Mouse (Mus musculus): ENCODE data around the gene Npas3.

Npas3 gene

DNA sequence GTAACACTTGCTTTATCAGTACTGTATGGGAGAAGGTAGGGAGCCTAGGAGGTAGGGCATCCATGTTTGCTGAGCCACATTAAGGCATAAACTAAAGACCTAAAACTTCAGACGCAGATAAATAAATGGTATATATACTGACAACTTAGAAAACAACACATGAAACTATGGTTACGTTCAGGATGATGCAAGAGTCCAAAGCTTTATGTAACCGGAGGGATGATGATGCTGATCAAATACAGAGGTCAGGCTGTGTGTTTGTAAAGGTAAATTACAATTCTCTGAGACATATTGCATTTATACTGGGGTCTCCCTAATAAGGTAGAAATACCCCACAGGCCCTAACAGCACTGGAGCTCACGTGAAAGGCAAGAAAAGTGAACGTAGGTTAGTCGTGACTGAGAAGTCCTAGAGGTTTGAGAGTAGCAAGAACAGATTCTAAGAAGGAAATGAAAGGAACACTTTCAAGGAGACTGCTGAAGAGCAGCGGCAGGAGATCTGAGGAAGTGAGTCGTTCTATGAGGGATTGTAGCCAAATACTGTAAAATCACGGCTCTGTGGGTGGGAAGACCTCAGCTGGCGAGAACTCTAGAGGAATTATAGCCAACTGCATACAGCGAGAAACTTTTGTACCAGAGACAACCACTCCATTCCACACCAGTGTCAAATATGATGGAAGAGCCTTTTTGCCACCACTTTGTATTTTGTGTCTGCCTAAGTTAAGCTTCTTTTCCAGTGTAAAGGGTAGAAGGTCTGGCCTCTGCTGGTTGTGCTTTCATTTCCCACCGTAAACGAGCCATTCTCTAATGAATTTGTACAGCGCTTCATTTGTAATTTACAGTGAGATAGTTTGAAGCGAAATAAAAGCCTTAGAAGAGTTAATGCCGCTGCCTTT, 49.7 kb downstream of the Npas3 start:
- peak; percentile 63 for DNase-seq

- DNase-seq = no peak
Measured at GRCm38 (mm10) chr12:53300964-53301363, 52.5 kb downstream of the Npas3 start.

DNA sequence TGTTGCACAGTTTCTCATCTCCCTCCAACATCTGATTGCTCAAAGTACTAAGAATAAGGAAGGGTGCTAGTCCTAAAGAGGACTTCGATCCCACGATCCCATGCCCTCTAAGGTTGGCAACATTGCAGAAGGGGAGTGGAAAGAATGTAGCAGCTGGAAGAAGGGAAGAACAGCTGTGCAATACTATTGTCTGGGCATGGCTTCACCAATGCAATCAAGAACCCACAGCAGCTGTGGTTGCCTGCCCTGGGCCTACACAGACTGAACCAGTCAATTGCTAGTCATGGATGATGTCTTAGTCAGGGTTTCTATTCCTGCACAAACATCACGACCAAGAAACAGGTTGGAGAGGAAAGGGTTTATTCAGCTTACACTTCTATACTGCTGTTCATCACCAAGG, 53.7 kb downstream of the Npas3 start:
- peak; percentile 42 for DNase-seq

DNA sequence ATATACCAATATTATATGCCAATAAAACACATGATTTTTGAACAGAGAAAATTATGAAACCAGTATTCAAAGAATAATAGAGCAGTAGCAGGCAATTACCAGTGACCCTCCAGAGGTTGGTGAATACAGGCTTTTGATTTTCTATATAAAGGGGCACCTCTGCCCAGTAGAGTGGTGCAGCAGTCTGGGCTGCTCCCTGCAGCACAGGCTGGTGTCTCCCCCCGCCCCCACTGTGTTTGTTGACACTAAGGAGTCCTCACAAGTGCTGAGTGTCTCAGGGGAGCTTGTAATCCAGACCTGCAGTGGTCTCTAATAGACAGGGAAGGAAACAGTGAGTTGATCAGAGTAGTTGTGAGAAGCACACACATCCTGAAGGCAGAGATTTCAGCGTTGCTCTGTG, 68.2 kb downstream of the Npas3 start:
- peak; percentile 39 for DNase-seq

GRCm38 (mm10) chr12:53317801-53318200, 69.3 kb downstream of the Npas3 start:
- DNase-seq = no peak

DNA sequence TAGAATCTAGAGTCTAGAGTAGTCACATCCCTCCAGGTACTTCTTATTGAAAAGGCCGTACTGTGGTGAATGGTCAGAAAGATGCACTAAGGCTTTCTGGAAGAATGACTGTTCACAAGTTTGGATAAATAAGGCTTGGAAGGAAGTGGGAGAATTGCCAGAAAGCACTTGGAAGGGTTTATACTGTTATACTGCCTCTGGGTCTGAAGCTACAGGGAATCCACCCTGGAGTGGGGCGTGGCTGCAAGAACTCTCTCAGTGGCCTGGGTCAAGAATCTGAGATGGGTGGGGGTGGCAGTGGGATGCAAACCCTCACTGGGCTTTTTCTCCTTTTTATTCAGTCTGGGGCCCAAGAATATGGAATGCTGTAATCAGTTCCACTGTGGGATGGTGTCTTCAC, 72.0 kb downstream of the Npas3 start:
- peak; percentile 86 for DNase-seq

- peak; percentile 43 for DNase-seq
Measured at GRCm38 (mm10) chr12:53321018-53321417, 72.5 kb downstream of the Npas3 start.

DNA sequence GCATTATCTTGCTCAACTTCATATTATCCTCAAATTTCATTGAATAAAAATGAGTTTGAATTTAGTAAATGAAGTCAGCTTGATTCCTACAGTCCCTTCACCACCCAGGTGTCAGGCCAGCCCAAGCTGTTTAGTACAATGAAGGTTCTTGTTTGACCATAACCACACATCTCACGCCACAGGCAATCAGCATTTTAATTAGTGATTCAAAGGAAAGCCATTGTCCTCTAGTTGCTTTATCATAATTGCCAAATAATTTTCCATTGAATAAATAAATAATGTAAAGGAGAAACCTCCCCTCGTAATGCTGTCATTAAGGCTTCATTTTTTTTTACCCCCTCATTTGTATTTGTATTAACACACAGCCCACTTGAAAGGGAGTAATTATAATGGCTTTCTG, 73.5 kb downstream of the Npas3 start:
- no peak for DNase-seq

DNA sequence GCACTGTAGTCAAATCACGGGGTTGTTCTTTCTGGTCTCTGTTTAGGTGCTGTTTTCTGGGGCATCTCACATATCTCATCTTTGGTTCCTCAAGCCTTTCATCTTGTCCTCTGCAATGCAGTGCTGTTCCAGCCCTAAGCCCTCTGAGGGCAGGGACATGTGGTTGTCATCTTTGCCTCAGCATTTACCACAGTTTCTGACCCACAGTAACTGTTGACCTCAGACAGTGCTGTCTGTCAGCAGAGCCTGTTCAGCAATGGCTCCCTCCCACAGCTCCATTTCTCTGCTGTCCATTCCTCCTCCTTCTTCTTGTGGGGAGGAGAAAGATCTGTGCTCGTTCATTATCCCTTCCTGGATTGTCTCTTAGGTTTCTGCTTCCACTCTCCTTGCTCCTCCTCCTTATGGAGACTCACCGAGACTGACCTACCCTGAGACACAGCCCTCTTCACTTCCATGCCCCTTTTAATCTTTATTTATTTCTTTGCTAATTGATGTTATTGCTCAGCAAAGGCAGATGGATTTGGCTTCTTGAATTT, 79.2 kb downstream of the Npas3 start:
- no peak for DNase-seq

- DNase-seq = peak; percentile 93
Measured at GRCm38 (mm10) chr12:53328257-53328736, 79.8 kb downstream of the Npas3 start.

GRCm38 (mm10) chr12:53330141-53330540, 81.7 kb downstream of the Npas3 start:
- no peak for DNase-seq

DNA sequence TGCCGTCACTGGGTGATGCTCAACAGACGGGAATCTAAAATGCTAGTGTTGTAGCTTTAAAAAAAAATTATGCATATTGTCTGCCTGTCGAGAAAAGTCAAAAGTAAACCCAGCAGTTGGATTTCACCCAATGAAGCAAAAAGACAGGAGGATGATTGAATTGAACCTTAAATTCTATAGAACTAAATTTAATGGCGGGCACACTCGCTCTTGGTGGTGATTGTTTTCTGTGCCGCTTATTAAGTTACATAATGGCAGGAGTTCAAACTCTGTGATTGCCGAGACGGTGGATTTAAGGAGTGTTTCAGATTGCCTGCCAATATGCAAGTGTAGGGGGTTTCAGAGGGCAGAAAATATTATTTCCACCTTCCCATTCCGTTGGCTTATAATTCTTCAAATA, 82.9 kb downstream of the Npas3 start:
- DNase-seq = no peak

DNA sequence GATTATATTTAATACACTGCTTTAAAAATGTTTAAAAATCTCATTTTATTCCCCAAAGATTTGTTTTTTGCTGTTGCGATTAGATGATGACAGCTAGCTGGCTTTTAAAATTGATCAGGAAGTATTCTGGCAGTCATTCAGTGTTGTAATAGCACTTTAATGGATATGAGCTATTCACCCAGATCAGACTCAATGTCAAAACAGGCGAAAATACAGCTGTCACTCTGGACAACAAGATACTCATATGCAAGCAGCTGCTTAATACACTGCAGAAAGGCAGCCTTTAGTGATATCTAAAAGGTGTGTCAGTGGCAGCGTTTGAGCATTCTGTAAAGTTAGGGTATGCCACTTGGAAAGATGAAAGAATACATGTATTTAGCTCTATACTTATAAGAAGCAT, 83.3 kb downstream of the Npas3 start:
- no peak for DNase-seq

GRCm38 (mm10) chr12:53333251-53333650, 84.8 kb downstream of the Npas3 start:
- DNase-seq = no peak

DNA sequence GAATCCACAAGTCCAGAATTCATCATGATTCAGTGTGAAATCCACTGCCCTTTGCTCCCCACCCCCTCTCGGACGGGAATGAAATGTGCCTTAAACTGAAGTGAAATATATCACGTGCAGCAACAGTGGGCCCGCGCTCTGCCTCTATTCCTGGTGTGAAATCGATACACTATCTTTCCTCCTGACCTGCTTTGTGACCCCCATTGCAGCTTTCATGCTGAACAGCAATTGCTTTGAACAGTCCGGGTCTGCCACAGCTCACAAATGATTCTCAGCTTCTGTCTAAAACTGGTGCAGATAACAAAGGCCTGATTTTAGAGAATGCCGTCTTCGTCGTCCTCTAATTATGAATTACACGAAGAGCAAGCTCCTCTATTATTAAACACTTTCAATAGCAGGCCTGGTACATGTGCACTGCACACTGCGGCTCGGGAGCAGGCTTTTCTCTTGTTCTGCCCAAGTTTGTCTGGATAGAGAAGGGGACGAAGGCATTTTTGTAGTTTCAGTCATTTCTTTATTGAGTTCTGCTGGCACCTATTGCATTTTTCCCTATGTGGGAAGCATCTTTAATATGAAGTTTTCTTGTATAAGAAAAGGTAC, 90.0 kb downstream of the Npas3 start:
- no peak for DNase-seq

DNA sequence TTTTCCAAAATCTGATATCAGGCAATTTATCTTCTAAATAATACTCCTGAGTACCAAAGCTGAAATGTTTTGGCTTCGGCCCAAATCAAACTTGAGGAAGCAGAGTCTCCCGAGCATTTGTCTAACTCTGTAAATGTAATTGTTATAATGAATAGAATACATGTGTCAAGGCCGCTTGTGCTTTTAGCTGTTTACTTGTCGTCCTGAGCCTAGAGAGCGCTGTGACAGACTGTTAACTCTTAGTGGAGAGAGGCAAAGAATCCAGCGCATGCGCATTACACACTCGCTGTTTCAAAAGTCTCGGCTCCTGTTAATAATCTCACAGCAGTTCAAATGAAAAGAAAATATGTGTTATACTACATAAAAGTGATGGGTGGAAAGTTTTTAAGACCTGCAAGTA, 94.3 kb downstream of the Npas3 start:
- DNase-seq = peak; percentile 49

- DNase-seq = peak; percentile 16
Measured at GRCm38 (mm10) chr12:53351860-53352259, 103.4 kb downstream of the Npas3 start.

DNA sequence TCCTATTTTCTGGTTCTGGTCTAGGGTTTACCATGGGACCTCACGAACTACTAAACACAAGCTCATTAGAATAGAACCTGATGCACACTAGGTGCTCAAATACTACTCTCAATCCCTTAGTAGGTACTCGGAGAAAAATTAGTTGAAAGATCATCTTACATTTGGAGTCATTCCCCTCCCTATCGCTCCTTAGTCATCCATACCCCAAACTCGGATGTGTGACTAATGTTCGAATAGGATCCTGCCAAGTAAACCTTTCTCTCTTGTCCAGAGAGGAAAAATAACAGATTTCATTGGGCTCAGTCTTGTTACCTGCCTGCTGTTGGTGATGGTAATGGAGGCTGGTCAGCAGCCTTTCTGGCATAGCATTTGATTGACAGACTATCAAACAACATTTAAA, 117.3 kb downstream of the Npas3 start:
- DNase-seq = peak; percentile 4

GRCm38 (mm10) chr12:53384851-53385250, 136.4 kb downstream of the Npas3 start:
- DNase-seq = peak; percentile 66

DNA sequence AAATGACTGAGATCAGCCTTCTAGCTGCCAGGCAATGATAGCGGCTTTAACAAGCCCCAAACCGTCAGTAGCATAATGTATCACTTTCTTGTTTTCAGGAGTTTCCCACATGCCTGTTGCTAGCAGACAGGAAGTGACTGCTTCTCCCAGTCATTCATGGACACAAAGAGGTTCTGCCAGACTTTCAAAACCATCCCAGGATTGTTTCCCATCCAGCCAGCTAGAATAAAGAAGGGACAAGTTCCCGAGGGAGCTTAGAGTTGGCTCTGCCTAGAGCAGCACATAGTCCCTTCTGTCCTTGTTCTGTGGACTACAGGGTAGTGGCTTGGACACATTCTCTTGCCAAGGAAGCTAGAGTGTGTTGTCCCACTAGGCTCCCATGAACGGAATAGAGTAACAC, 157.4 kb downstream of the Npas3 start:
- DNase-seq = peak; percentile 91

DNA sequence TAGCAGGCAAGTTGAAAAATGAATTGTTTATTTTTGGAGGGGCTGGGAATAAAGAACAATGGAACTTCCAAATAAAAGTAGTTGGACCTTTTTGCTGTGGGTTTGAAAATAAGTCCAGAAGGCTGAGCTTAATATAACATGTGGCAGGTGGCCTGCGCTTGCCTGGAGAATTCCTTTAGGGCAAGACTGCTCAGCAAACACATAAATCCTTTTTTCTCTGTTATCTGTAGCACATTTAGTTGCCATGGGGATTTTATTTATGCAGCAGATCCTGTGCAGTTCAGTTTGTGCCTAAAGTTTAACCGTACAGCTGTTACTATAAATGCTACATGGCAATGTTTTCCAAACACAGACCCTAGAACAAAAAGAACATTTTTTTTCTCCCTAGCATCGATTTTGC, 159.3 kb downstream of the Npas3 start:
- DNase-seq = no peak

DNA sequence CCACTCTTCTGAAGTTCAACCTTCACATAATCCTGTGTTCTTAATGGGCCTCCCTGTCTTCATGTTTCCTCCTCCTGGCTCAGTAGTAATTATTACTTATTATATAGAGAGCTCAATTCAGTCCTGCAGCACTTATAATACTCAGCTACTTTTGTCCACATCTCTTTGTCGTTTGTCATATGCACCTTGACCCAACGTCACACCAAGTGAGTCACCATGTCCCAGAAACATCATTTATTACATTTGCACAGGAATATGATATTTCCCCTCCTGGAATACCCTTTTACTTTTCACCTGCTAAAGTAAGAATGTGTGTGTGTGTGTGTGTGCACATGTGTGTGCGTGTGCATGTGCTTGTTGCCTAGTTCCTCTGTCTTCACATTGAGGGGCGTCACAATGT, 161.2 kb downstream of the Npas3 start:
- no peak for DNase-seq

DNA sequence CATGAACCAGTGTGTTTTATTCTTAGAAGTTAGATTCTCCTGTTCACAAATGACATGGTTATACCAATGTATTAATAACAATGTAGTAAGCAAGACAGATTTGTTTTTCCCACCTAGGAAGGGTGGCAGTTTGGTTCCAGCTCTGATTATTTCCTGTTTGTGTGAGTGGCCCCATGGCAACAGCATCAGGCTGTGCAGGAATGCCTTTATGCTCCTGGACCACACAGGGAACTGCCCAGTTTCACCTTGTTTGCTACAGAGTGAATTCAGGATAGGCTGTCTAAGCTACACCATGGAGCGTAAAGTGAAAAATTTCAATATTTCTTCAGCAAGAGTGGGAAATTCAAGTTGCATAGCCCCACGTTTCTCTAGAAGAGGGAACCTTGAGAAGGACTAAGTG, 162.2 kb downstream of the Npas3 start:
- DNase-seq = no peak

GRCm38 (mm10) chr12:53416096-53416495, 167.6 kb downstream of the Npas3 start:
- no peak for DNase-seq

All from heart, adult 11 months (tissue).